Mouse (Mus musculus) B cell, adult (primary cell): Measurements from ENCODE around the gene Olfr1293-ps. TPM values are rescaled to one million over a fixed set of nuclear protein-coding genes. Genes with fewer than 3 reads are reported as not detected.

Experiments
- total RNA-seq: library from RNA; stranded (reverse); gene quantifications from 4 replicates; pipeline ENCODE4 v1.2.4, GENCODE M21; 2023; ENCODE audit not compliant: inconsistent age

The Olfr1293-ps gene
- not detected in 4 replicates for total RNA-seq

DNA sequence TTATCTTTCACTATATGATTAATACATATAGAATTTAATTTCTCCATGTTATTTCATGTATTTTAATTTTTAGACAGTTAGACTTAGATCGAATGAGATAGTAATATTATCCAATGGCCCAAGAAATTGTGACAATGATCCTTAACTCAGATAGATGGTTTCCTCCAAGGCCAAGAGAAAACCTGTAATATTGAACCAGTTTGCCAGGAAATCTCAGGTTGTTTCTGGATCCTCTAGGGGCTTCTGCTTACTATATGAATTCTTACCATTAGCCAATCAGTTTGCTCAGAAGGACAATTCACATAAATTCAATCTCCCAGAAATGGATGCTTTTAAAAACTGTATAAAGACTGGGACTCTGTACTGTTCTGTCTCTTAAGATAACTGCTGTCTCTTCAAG is at the start of gene Olfr1293-ps:
TSS of gene Olfr1293-ps (plus strand) at position 301 of the 400 bp plus-strand sequence.

DNA sequence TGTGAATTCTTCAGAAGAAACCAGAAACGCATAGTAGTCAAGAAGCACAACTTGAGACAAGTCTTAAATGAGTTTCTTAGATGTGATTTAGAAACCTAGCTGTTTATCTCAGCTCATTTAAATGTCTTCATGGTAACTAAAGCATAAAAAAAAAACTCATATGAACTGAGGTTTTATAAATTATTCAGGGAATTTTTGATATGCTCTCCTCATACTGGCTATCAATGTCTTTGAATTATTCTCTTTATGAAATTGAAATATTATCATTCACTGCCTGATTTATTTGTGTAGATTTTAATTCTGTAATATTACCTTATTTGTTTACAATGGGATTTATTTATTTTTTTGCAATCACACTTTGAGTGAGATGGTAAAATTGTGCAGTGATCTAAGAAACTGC is 44.5 kb upstream of the Olfr1293-ps start, which contains the start of gene Olfr1289:
TSS of gene Olfr1289 (plus strand) at position 301 of the 400 bp plus-strand sequence.

DNA sequence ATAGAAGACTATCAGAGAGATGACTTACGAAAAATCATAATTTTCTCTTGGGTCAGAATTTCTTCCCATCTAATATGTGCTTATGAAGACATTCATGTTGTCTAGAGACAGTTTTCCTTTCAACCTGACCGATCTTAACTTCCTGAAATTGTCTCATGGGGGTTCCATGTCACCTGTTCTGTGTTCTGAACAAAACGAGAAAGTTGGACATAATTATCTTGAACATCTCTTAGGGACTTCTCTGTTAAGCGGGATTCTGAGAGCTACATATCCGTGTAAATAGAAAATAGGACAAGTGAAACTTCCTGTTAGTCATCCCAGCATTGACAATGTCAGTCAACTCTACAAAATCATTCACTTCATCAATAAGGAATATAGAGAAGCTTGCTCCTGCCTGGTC is 31.3 kb upstream of the Olfr1293-ps start, which contains the start of gene Olfr1290:
TSS of gene Olfr1290 (minus strand) at position 101 of the 400 bp plus-strand sequence.

DNA sequence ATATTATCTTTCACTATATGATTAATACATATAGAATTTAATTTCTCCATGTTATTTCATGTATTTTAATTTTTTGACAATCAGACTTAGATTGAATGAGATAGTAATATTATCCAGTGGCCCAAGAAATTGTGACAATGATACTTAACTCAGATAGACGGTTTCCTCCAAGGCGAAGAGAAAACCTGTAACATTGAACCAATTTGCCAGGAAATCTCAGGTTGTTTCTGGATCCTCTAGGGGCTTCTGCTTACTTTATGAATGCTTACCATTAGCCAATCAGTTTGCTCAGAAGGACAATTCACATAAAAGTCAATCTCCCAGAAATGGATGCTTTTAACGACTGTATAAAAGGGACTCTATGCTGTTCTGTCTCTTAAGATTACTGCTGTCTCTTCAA is 28.1 kb upstream of the Olfr1293-ps start, which contains the start of gene Olfr1291-ps1:
TSS of gene Olfr1291-ps1 (plus strand) at position 301 of the 400 bp plus-strand sequence.

DNA sequence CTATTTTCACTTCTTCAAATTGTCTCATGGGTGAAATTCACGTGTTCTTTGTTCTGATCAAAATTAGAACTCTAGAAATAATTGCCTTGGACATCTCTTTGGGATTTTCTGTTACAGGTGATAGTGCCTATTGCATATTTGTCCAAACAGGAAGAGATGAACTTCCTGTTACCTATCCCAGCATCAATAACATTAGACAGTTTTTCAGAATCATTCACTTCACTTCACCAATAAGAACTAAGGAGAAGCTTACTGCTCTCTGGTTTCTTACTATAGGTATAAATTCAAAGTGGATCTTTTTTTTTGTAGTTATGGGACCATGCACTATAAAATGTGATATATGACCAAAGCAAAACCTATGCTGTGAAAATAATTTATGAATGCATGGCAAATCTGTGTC is 15.2 kb downstream of the Olfr1293-ps start, which contains the start of gene Olfr1294:
TSS of gene Olfr1294 (minus strand) at position 101 of the 400 bp plus-strand sequence.

DNA sequence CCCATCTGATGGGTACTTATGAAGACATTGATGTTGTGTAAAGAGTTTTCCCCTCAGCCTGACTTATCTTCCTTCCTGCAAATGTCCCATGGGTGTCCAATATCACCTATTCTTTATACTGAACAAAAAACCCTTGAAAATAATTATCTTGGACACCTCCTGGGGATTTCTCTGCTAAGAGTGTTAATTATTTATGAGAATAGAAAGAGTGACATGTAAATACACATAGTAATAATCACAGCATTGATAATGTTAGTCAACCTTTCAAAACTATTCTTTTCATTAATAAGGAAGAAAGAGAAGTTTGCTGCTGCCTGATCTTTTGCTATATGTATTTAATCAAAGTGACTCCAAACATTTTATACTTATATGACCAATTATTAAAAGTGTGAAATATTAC is 44.6 kb downstream of the Olfr1293-ps start, which contains the start of gene Olfr1295:
TSS of gene Olfr1295 (minus strand) at position 101 of the 400 bp plus-strand sequence.

Other genes starting within 250 kb of the Olfr1293-ps start
- not detected in 4 replicates for gene Olfr1278, start 235.1 kb upstream of the Olfr1293-ps start, total RNA-seq
- not detected in 4 replicates for gene Olfr1279, start 224.6 kb upstream of the Olfr1293-ps start, total RNA-seq
- gene Olfr1280, start 211.2 kb upstream of the Olfr1293-ps start, total RNA-seq = not detected in 4 replicates
- gene Olfr1281, start 198.7 kb upstream of the Olfr1293-ps start, total RNA-seq = not detected in 4 replicates
- gene Olfr1282, start 189.1 kb upstream of the Olfr1293-ps start, total RNA-seq = not detected in 4 replicates
- gene Olfr1283, start 158.4 kb upstream of the Olfr1293-ps start, total RNA-seq = not detected in 4 replicates
- gene Olfr1284, start 149.7 kb upstream of the Olfr1293-ps start, total RNA-seq = not detected in 4 replicates
- gene Olfr1286, start 102.1 kb upstream of the Olfr1293-ps start, total RNA-seq = not detected in 4 replicates
- not detected in 4 replicates for gene Olfr1287, start 76.1 kb upstream of the Olfr1293-ps start, total RNA-seq
- not detected in 4 replicates for gene Olfr1288, start 51.1 kb upstream of the Olfr1293-ps start, total RNA-seq
- gene Olfr1289, start 44.4 kb upstream of the Olfr1293-ps start, total RNA-seq = not detected in 4 replicates
- not detected in 4 replicates for gene Olfr1290, start 31.4 kb upstream of the Olfr1293-ps start, total RNA-seq
- not detected in 4 replicates for gene Olfr1291-ps1, start 28.0 kb upstream of the Olfr1293-ps start, total RNA-seq
- gene Olfr1294, start 15.1 kb downstream of the Olfr1293-ps start, total RNA-seq = not detected in 4 replicates
- not detected in 4 replicates for gene Olfr1295, start 44.5 kb downstream of the Olfr1293-ps start, total RNA-seq
- gene Olfr1297, start 101.3 kb downstream of the Olfr1293-ps start, total RNA-seq = not detected in 4 replicates
- gene Olfr1298, start 124.0 kb downstream of the Olfr1293-ps start, total RNA-seq = not detected in 4 replicates
- gene Olfr1299, start 136.2 kb downstream of the Olfr1293-ps start, total RNA-seq = not detected in 4 replicates
- gene Olfr1301, start 225.8 kb downstream of the Olfr1293-ps start, total RNA-seq = not detected in 4 replicates